In genomic region chr19:3906326-3906725, GRCm38 (mm10) we compare ENCODE assay signal across 8 mouse cellular contexts. TPM values are rescaled to one million over a fixed set of nuclear protein-coding genes. Genes with fewer than 3 reads are reported as not detected.
DNase-seq lines count a peak whose midpoint lies in the region; ATAC-seq and TF ChIP-seq lines count a peak whose summit lies in the region.

No protein-coding gene starts in this region.

- H3K4me1 ChIP-seq in heart, embryonic 14.5 days (ENCODE audit: control insufficient read depth in 2 of 2, insufficient read depth in 2 of 2, low read length in 2 of 2) = peaks cover 15 to 18% of the 10 kb centered on the region in 2 experiments; a peak in 3 of 4 replicates
- H3K4me1 ChIP-seq in CH12.LX (ENCODE audit: control insufficient read depth in 1 of 2, insufficient read depth in 2 of 2) = peaks cover 6 to 50% of the 10 kb centered on the region in 2 experiments
- peaks cover 9% of the 10 kb centered on the region for H3K4me1 ChIP-seq in hindbrain, embryonic 11.5 days (replicated peaks; ENCODE audit: control insufficient read depth, insufficient read depth, low read length)
- H3K4me1 ChIP-seq in midbrain, embryonic 11.5 days (ENCODE audit: control insufficient read depth, insufficient read depth, low read length) = peaks cover 15% of the 10 kb centered on the region

- TF ChIP-seq CTCF in CH12.LX (conservative IDR thresholded peaks at IDR 0.05 in 1 of 2, IDR thresholded peaks at IDR 0.05 in 1 of 2; ENCODE audit: low read depth in 2 of 2, low read length in 2 of 2) = no peak

- TF ChIP-seq POLR2A in CH12.LX (IDR thresholded peaks at IDR 0.05; ENCODE audit: low read depth, low read length) = no peak

- peak overlapping the region; percentile 69 for H3K4me2 ChIP-seq in heart, embryonic 14.5 days (ENCODE audit: low read length)
- peak overlapping the region; percentile 84 for H3K4me2 ChIP-seq in CH12.LX (ENCODE audit: insufficient read depth, low read depth, poor library complexity, severe bottlenecking)
- peak overlapping the region; percentile 66 for H3K4me2 ChIP-seq in hindbrain, embryonic 11.5 days (replicated peaks; ENCODE audit: low read depth, low read length)
- H3K4me2 ChIP-seq in midbrain, embryonic 11.5 days = peak overlapping the region; percentile 73

- H3K79me2 ChIP-seq in CH12.LX (replicated peaks; ENCODE audit: control insufficient read depth, extremely low read depth, insufficient read depth, poor library complexity, severe bottlenecking) = peaks cover 4% of the 10 kb centered on the region

- peak overlapping the region; percentile 63 to 67 for H3K4me3 ChIP-seq in heart, embryonic 14.5 days (ENCODE audit: control insufficient read depth in 1 of 2, insufficient read depth in 1 of 2, low read depth in 1 of 2, low read length in 2 of 2)
- H3K4me3 ChIP-seq in CH12.LX (replicated peaks in 1 of 3; ENCODE audit: low read depth in 2 of 3, low read length in 2 of 3, poor library complexity in 1 of 3) = peak overlapping the region; percentile 75 to 92 (median 90)
- peak overlapping the region; percentile 38 for H3K4me3 ChIP-seq in hindbrain, embryonic 11.5 days (ENCODE audit: low read depth, low read length)
- H3K4me3 ChIP-seq in midbrain, embryonic 11.5 days (ENCODE audit: low read depth, low read length) = peak overlapping the region; percentile 38

- H3K27me3 ChIP-seq in heart, embryonic 14.5 days (ENCODE audit: control insufficient read depth, insufficient read depth, low read length) = no peaks in the 10 kb centered on the region
- no peaks in the 10 kb centered on the region for H3K27me3 ChIP-seq in CH12.LX (replicated peaks)
- 0 out of 2 replicates have a peak, but pooled peaks cover 2% of the 10 kb centered on the region for H3K27me3 ChIP-seq in hindbrain, embryonic 11.5 days (ENCODE audit: control insufficient read depth, insufficient read depth, low read length)
- H3K27me3 ChIP-seq in midbrain, embryonic 11.5 days (ENCODE audit: control insufficient read depth, insufficient read depth, low read length) = no peaks in the 10 kb centered on the region; the same call in 1 of the 2 replicates

- H3K27ac ChIP-seq in heart, embryonic 14.5 days (replicated peaks in 1 of 2; ENCODE audit: control insufficient read depth in 1 of 2, insufficient read depth in 1 of 2, low read depth in 2 of 2, low read length in 2 of 2) = peak overlapping the region; percentile 9 to 82; a peak in 2 of 4 replicates
- peak overlapping the region; percentile 13; the same call in 1 of the 2 replicates for H3K27ac ChIP-seq in CH12.LX (ENCODE audit: insufficient read depth, low read depth)
- H3K27ac ChIP-seq in hindbrain, embryonic 11.5 days (ENCODE audit: low read depth, low read length) = no peak overlapping the region
- no peak overlapping the region for H3K27ac ChIP-seq in midbrain, embryonic 11.5 days (ENCODE audit: low read depth, low read length)

- peaks cover 63% of the 10 kb centered on the region for H3K36me3 ChIP-seq in heart, embryonic 14.5 days (ENCODE audit: control insufficient read depth, insufficient read depth, low read length)
- H3K36me3 ChIP-seq in CH12.LX (replicated peaks in 1 of 2; ENCODE audit: control insufficient read depth in 1 of 2, insufficient read depth in 1 of 2, low read length in 1 of 2) = peaks cover 59 to 74% of the 10 kb centered on the region in 2 experiments
- no peaks in the 10 kb centered on the region for H3K36me3 ChIP-seq in hindbrain, embryonic 11.5 days (ENCODE audit: control insufficient read depth, insufficient read depth, low read length)
- H3K36me3 ChIP-seq in midbrain, embryonic 11.5 days (ENCODE audit: control insufficient read depth, insufficient read depth, low read length) = peaks cover 10% of the 10 kb centered on the region; the same call in 1 of the 2 replicates

- no peak for DNase-seq in heart, postnatal 25 days (ENCODE audit: low spot score)
- no peak for DNase-seq in CH12.LX (ENCODE audit: extremely low read depth)
- no peak for DNase-seq in hindbrain, embryonic 11.5 days (ENCODE audit: low spot score)
- no peak for DNase-seq in midbrain, embryonic 11.5 days (ENCODE audit: low spot score, missing footprints)
- no peak for DNase-seq in spleen, adult 12 weeks (ENCODE audit: low spot score)
- no peak for DNase-seq in layer of hippocampus, adult 9-11 months
- no peak for DNase-seq in left cerebral cortex, adult 18-20 months (ENCODE audit: low spot score in 2 of 2)

- dilution Hi-C loops in CH12.LX (cut with MboI; ENCODE audit: extremely low pct_ligation_motif_present, extremely low pct_unique_long_range_greater_than_20kb, low sequenced_read_pairs) = no loop called here

- peak overlapping the region; percentile 68 for H3K9ac ChIP-seq in heart, embryonic 14.5 days (ENCODE audit: low read length)
- peak overlapping the region; percentile 71 for H3K9ac ChIP-seq in CH12.LX (ENCODE audit: insufficient read depth, low read depth)
- 0 out of 2 replicates have a peak overlapping the region, but pooled peaks have one; percentile 47 for H3K9ac ChIP-seq in hindbrain, embryonic 11.5 days (ENCODE audit: low read depth, low read length)
- H3K9ac ChIP-seq in midbrain, embryonic 11.5 days (ENCODE audit: low read length) = peak overlapping the region; percentile 57

- H3K9me3 ChIP-seq in heart, embryonic 14.5 days (ENCODE audit: control insufficient read depth, low read length) = no peaks in the 10 kb centered on the region
- no peaks in the 10 kb centered on the region for H3K9me3 ChIP-seq in CH12.LX (replicated peaks; ENCODE audit: low read length)
- H3K9me3 ChIP-seq in hindbrain, embryonic 11.5 days (ENCODE audit: control insufficient read depth, low read length) = no peaks in the 10 kb centered on the region
- no peaks in the 10 kb centered on the region for H3K9me3 ChIP-seq in midbrain, embryonic 11.5 days (ENCODE audit: control insufficient read depth, low read length)

- WGBS in heart, embryonic 14.5 days = 21% methylated on average over 10 of the region's 10 CpGs
- 50% methylated on average over 10 of the region's 10 CpGs for WGBS in hindbrain, embryonic 11.5 days
- WGBS in midbrain, embryonic 11.5 days = 52% methylated on average over 10 of the region's 10 CpGs

- ATAC-seq in heart, embryonic 14.5 days (ENCODE audit: insufficient number of reproducible peaks, insufficient read depth, low FRiP score, low read depth) = no peak
- ATAC-seq in hindbrain, embryonic 11.5 days (ENCODE audit: low FRiP score) = no peak
- ATAC-seq in midbrain, embryonic 11.5 days (ENCODE audit: low FRiP score) = no peak; the same call in 1 of the 2 replicates

- no peak for TF ChIP-seq RAD21 in CH12.LX (IDR thresholded peaks at IDR 0.05; ENCODE audit: low read depth, low read length)

- in situ Hi-C loops in CH12.LX (cut with MboI; ENCODE audit: low pct_ligation_motif_present, low pct_unique_long_range_greater_than_20kb, low sequenced_read_pairs) = loop anchor here (5.0 kb wide), 1 partner anchor 36 kb away; no protein-coding TSS in a partner anchor

- intact Hi-C loops in heart, postnatal 25 days (cut with DNase I) = no loop called here

- TF ChIP-seq EP300 in CH12.LX (IDR thresholded peaks at IDR 0.05; ENCODE audit: low read length) = no peak

RNA-seq across cellular contexts. Expression of gene Tcirg1, which starts 0.6 kb away (rescaled TPM):
- 16.1 and 17.1 TPM in 2 replicates for polyA plus RNA-seq in heart, embryonic 14.5 days (2014; fragmentation: Nextera tagmentation; extraction: Ambion mirVana)
- total RNA-seq in heart, postnatal 25 days (2021) = 1 to 10 TPM; 8.9 to 9.8 TPM
- total RNA-seq in CH12.LX (2012; rRNA removed) (46.6 and 53.2 TPM in 2 replicates), CH12.LX (2014; rRNA removed) (48.5 and 51.6 TPM in 2 replicates)
- 62.8 and 67.2 TPM in 2 replicates for polyA plus RNA-seq in CH12.LX (2012; ENCODE audit: insufficient read length, low read depth)
- polyA plus RNA-seq in hindbrain, embryonic 11.5 days (2014; fragmentation: Nextera tagmentation; extraction: Ambion mirVana) = 10.7 and 11.6 TPM in 2 replicates
- 7.7 and 8.9 TPM in 2 replicates for polyA plus RNA-seq in midbrain, embryonic 11.5 days (2014; fragmentation: Nextera tagmentation; extraction: Ambion mirVana)
- total RNA-seq in left cerebral cortex, adult 18-20 months (2021) = 10 to 100 TPM; 22.4 to 23.0 TPM

RNA-seq across cellular contexts. Expression of gene Ndufs8, which starts 6.2 kb away (rescaled TPM):
- polyA plus RNA-seq in heart, embryonic 14.5 days (2014; fragmentation: Nextera tagmentation; extraction: Ambion mirVana) = 479 and 507 TPM in 2 replicates
- total RNA-seq in heart, postnatal 25 days (2021) = 100 to 1,000 TPM; 538 TPM
- 216 TPM in 2 replicates for total RNA-seq in CH12.LX (2012; rRNA removed)
- total RNA-seq in CH12.LX (2014; rRNA removed) = 196 and 248 TPM in 2 replicates
- 182 and 195 TPM in 2 replicates for polyA plus RNA-seq in CH12.LX (2012; ENCODE audit: insufficient read length, low read depth)
- 240 and 258 TPM in 2 replicates for polyA plus RNA-seq in hindbrain, embryonic 11.5 days (2014; fragmentation: Nextera tagmentation; extraction: Ambion mirVana)
- polyA plus RNA-seq in midbrain, embryonic 11.5 days (2014; fragmentation: Nextera tagmentation; extraction: Ambion mirVana) = 209 and 235 TPM in 2 replicates
- 100 to 1,000 TPM; 141 to 148 TPM for total RNA-seq in left cerebral cortex, adult 18-20 months (2021)

RNA-seq across cellular contexts. Expression of gene Aldh3b1, which starts 23.3 kb away (rescaled TPM):
- polyA plus RNA-seq in heart, embryonic 14.5 days (2014; fragmentation: Nextera tagmentation; extraction: Ambion mirVana) = 2.3 and 2.9 TPM in 2 replicates
- 1 to 10 TPM; 1.8 TPM for total RNA-seq in heart, postnatal 25 days (2021)
- total RNA-seq in CH12.LX (2012; rRNA removed) (5.7 and 8.1 TPM in 2 replicates), CH12.LX (2014; rRNA removed) (3.7 and 5.9 TPM in 2 replicates)
- polyA plus RNA-seq in CH12.LX (2012; ENCODE audit: insufficient read length, low read depth) = 7.4 and 8.1 TPM in 2 replicates
- 0.59 and 1.4 TPM in 2 replicates for polyA plus RNA-seq in hindbrain, embryonic 11.5 days (2014; fragmentation: Nextera tagmentation; extraction: Ambion mirVana)
- 0.67 and 0.99 TPM in 2 replicates for polyA plus RNA-seq in midbrain, embryonic 11.5 days (2014; fragmentation: Nextera tagmentation; extraction: Ambion mirVana)
- 1 to 10 TPM; 3.0 to 4.2 TPM for total RNA-seq in left cerebral cortex, adult 18-20 months (2021)

RNA-seq across cellular contexts. Expression of gene Unc93b1, which starts 28.7 kb away (rescaled TPM):
- 11.2 and 14.5 TPM in 2 replicates for polyA plus RNA-seq in heart, embryonic 14.5 days (2014; fragmentation: Nextera tagmentation; extraction: Ambion mirVana)
- 10 to 100 TPM; 19.0 to 20.3 TPM for total RNA-seq in heart, postnatal 25 days (2021)
- 77.9 and 84.7 TPM in 2 replicates for total RNA-seq in CH12.LX (2012; rRNA removed)
- 72.7 and 82.3 TPM in 2 replicates for total RNA-seq in CH12.LX (2014; rRNA removed)
- 105 and 117 TPM in 2 replicates for polyA plus RNA-seq in CH12.LX (2012; ENCODE audit: insufficient read length, low read depth)
- polyA plus RNA-seq in hindbrain, embryonic 11.5 days (2014; fragmentation: Nextera tagmentation; extraction: Ambion mirVana) = 5.1 and 6.4 TPM in 2 replicates
- 5.9 and 7.1 TPM in 2 replicates for polyA plus RNA-seq in midbrain, embryonic 11.5 days (2014; fragmentation: Nextera tagmentation; extraction: Ambion mirVana)
- 10 to 100 TPM; 14.6 to 16.6 TPM for total RNA-seq in left cerebral cortex, adult 18-20 months (2021)

RNA-seq across cellular contexts. Expression of gene Aldh3b3, which starts 52.1 kb away (rescaled TPM):
- polyA plus RNA-seq in heart, embryonic 14.5 days (2014; fragmentation: Nextera tagmentation; extraction: Ambion mirVana) = not detected in 2 replicates
- 1 to 10 TPM in 1 of 2 experiments, under 1 TPM in 1; 0.60 to 1.1 TPM for total RNA-seq in heart, postnatal 25 days (2021)
- not detected in 2 replicates for total RNA-seq in CH12.LX (2012; rRNA removed)
- total RNA-seq in CH12.LX (2014; rRNA removed) = not detected in 2 replicates
- not detected in 2 replicates for polyA plus RNA-seq in CH12.LX (2012; ENCODE audit: insufficient read length, low read depth)
- not detected in 2 replicates for polyA plus RNA-seq in hindbrain, embryonic 11.5 days (2014; fragmentation: Nextera tagmentation; extraction: Ambion mirVana)
- polyA plus RNA-seq in midbrain, embryonic 11.5 days (2014; fragmentation: Nextera tagmentation; extraction: Ambion mirVana) = not detected in 2 replicates
- total RNA-seq in left cerebral cortex, adult 18-20 months (2021) = under 1 TPM in 1 of 2 experiments, not detected in 1; 0.23 TPM

Comparison
In these comparisons a context has a peak if more than half of its experiments do, and no peak if none do; other contexts are left out.
1. H3K27ac ChIP-seq: peak in heart, embryonic 14.5 days (2 of 2) and CH12.LX (single experiment); none in hindbrain, embryonic 11.5 days (single experiment) and midbrain, embryonic 11.5 days (single experiment).
2. H3K4me3 ChIP-seq: peak in every context shown above with its lines; median percentile 90 in CH12.LX; 65 in heart, embryonic 14.5 days; 38 in hindbrain, embryonic 11.5 days; 38 in midbrain, embryonic 11.5 days.
3. Peak in every context shown above with its lines, with median percentiles within 50 percentile points of each other: H3K4me2 ChIP-seq and H3K9ac ChIP-seq.